Mouse (Mus musculus): ENCODE results near the gene Dtx2.

DNA sequence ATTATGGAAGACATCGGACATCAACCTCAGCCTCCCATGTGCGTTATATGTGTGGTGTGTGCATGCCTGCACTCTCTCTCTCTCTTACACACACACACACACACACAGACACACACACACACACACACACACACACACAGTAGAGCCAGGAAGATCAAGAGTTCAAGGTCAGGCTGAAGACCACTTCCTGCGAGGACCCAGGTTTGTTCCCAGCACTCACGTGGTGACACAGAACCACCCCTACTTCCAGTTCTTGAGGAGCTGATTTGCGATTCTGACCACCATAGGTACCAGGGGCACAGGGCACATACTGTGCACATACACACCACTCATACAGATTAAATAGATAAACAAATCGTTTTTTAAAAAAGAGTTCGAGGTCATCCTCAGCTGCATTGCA, 22.7 kb upstream of the Dtx2 start:
- TF ChIP-seq CTCF (IDR thresholded peaks at IDR 0.05; ENCODE audit: control insufficient read depth, insufficient read depth, low read length) (no peak), POLR2A (IDR thresholded peaks at IDR 0.05; ENCODE audit: borderline replicate concordance, control insufficient read depth, low read depth, low read length) (no peak)
